Comparison of ENCODE assay signal across 12 mouse cellular contexts in the genomic region with DNA sequence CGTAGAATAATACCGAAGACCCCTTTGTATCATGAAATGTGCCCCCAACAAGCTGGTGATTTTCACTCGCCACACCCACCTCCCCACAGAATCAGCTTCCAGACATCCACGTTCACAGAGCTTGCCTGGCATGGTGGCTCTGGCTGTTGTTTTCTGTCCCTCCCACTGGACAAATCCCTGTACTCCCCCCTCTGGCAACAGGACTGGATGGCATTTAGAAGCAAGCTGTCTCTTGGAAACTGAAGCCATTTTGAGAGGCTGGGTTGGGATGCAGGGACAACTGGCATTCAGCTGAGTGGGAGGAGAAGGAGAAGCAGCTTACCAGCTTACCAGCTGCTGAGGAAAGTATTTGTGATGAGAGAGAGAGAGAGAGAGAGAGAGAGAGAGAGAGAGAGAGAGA.
DNase-seq lines count a peak whose midpoint lies in the region; ATAC-seq and TF ChIP-seq lines count a peak whose summit lies in the region.
"Had no signal": no experiment of that assay in that cellular context is flagged by ENCODE, and none has a peak within 500 bp of the region (broad histone marks: within the 10 kb centered on the region; RNA-seq: fewer than 3 reads in every experiment).

No protein-coding gene starts in this region.

- DNase-seq in brain, embryonic 14.5 days (ENCODE audit: low read depth) = peak; percentile 48
- DNase-seq in frontal cortex, adult 2 months (ENCODE audit: extremely low spot score in 1 of 2, low spot score in 1 of 2) = peak; percentile 39 to 53
- peak; percentile 44 to 54 for DNase-seq in layer of hippocampus, postnatal 10 days (ENCODE audit: low spot score in 2 of 2)
- peak; percentile 24 to 88 for DNase-seq in left cerebral cortex, postnatal 25 days (ENCODE audit: low spot score in 2 of 2)
- DNase-seq in gastrocnemius, postnatal 25 days = no peak
- DNase-seq in gastrocnemius, postnatal 4 days (ENCODE audit: low spot score in 2 of 2) = no peak
- no peak for DNase-seq in testis, postnatal 10 days (ENCODE audit: low spot score)
- DNase-seq: heart, adult 2 months; heart, postnatal 10 days; kidney, postnatal 14 days; lung, embryonic 14.5 days had no signal

- intact Hi-C loops in left cerebral cortex, postnatal 25 days (cut with DNase I) = loop anchor here (5.0 kb wide), 1 partner anchor 63 kb away; no protein-coding TSS in a partner anchor

- no peak for TF ChIP-seq POLR2A in brain, embryonic 14.5 days (IDR thresholded peaks at IDR 0.05; ENCODE audit: borderline replicate concordance, extremely low read depth, insufficient read depth, insufficient read length, poor library complexity, severe bottlenecking)

- ATAC-seq in inflammation-experienced regulatory T-cells, adult 6 months = no peak

- no peak for TF ChIP-seq CTCF in brain, embryonic 14.5 days (IDR thresholded peaks at IDR 0.05; ENCODE audit: borderline replicate concordance, extremely low read depth, insufficient read depth, insufficient read length)

Comparison
In these comparisons a context has a peak if more than half of its experiments do, and no peak if none do; other contexts are left out.
1. DNase-seq: peak in brain, embryonic 14.5 days (single experiment), frontal cortex, adult 2 months (2 of 2), layer of hippocampus, postnatal 10 days (2 of 2) and left cerebral cortex, postnatal 25 days (2 of 2); none in gastrocnemius, postnatal 25 days (single experiment), gastrocnemius, postnatal 4 days (0 of 2) and testis, postnatal 10 days (single experiment).